Mouse (Mus musculus) MEL-GATA-1-ER (cell line): Measurements from ENCODE around the gene Aatk.

Experiments
- DNase-seq: peaks from one replicate; pipeline ENCODE4 v3.0.0-alpha.2; 2012; ENCODE audit warnings: low read depth; ENCODE audit errors: extremely low read depth

Aatk gene

DNA sequence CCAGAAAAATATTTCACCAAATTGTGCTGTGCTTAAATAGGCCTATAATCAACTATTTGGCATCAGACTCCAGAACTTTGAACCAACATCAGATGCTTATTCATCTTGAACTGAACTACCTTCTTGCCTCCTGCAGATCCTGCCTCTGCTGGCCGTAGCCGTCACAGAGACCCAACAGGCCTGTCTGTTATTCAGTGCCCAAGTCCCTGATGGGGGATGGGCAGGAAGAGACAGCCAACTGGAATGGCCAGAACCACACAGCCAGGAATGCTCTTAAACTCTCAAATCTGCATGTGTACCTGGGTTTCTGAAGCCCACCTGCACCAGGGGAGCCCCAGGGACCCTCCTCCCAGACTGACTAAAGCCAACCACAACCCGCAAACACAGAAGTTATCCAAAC, 20.0 kb downstream of the Aatk start:
- no peak for DNase-seq

DNA sequence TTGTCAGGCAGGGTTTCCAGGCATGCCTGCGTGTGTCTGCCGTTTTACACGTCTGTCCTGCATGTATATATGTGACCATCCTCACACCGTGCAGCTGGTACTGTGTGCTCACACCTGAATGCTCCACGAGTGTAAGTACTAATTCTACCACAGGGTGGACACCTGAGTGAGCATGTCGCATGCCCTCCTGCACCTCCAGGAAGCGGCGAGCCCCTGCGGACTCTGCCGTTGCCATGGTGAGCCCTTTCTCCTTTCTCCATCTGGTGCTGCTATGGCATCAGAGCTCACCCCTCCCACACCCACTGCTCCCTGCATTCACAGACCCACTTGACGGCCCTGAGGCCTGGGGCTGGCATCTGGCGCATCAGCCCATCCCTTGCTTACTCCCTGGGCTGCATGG, 24.1 kb downstream of the Aatk start:
- DNase-seq = no peak

DNA sequence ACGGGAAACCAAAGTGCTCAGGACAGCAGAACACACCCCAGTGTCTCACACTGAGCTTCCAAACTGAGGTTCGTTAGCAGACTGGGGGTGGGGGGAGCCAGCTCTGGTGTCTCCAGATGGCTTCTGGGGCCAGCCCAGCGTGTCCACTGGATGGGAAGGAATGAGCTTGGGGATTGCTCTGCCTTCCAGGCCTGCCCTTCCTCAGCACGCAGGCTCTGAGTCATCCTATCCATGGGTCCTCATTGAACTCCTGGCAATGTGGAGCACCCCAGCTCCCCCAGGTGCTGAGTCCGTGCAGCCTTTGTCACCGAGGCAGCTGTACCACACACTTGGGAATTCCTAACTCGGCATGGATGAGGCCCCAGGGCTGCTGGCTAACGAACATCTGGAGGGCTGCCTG, 24.8 kb downstream of the Aatk start:
- no peak for DNase-seq

DNA sequence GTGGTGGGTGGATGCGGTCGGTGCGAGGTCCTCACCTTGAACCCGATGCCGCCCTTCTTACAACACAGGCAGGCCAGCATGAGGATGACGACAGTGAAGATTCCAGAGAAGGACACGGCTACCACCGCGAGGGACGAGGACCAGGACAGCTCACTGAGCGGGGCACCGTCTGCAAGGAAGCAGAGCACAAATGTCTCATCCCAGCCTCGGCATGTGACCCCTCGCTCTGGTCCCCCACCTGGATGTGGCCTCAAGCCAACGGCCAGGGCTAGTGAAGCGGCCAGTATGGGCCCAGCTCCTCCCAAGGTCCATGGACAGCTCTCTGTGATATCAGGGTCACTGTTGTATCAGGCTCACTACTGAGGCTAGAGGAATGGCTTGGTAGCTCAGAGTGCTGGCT, 25.6 kb downstream of the Aatk start:
- DNase-seq = no peak

DNA sequence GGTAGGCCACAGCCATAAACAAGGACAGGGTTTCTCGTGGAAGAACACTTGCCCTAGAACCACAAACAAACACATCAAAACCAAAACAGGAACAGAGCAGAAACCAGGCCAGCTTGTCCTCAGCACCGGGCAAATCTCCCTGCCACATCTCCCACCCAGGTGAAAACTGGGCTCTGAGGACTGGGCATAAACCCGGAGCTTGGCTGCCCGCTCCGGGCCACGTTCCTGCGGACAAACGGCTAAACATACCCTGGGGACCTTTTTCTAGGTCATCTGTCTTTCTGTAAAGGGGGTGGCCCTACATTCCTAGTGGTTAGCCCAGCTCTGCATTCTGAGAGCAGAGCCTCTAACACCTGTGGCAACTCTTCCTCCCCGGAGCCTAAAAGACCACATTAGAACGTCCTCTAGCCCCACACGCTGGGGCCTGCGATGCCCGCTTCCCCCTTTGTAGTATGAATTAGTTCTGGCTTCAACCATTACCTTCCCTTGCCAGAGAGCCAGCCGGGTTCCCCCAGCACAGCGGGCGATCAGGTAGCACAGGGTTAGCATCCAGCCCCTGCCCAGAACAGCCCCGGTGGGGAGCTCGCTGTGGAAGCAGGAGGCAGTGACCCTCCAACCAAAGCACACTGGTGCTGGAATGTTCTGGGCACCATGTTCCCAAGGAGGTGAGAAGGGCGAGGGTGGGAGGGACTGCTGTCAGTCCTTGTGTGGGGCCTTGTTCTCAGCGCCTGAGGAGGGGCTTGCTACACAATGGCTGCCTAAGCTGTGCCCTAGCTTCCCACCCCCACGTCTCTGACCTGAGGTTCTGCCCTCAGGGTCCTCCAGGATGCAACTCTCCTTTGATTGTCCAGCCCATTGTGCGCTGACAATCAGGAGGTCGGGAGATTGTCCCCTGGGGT, 27.2 kb downstream of the Aatk start:
- DNase-seq = no peak

DNA sequence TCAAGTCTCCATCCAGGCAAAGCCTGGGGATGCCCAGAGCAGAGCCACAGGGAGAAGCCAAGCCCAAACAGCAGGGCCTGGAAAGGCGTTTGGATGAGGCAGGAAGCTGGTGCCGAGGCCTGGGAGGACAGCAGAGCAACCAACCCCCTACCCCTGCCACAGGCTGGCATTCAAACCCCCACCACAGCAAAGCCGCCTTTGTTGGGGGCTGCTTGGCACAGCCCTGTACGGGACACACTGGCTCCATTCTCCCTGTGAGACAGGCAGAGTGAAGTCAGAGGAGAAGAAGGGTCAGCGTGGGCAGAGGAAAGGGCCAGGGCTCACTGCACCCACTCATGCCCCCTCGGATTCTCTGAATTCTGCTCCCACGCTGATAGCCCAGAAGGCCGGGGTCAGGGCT, 30.0 kb downstream of the Aatk start:
- DNase-seq = no peak

DNA sequence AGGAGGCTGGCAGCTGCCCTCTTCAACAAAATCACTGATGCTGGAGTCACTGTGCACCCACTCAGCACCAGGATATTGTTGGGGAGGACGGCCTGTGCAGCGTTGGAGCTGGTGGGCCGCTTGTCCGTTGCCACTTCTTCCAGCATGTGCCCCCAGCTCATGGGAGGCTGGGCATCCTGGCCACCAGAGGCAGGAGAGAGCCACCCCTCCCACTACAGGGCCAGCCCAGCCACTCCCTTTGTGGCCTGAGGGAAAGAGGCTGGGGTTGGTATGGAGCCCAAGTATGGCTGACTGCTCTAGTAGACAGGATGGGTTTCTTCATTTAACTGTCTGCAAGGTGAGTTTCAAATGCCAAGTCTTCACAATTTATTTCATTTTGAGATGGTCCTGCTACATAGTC, 32.2 kb downstream of the Aatk start:
- no peak for DNase-seq

DNA sequence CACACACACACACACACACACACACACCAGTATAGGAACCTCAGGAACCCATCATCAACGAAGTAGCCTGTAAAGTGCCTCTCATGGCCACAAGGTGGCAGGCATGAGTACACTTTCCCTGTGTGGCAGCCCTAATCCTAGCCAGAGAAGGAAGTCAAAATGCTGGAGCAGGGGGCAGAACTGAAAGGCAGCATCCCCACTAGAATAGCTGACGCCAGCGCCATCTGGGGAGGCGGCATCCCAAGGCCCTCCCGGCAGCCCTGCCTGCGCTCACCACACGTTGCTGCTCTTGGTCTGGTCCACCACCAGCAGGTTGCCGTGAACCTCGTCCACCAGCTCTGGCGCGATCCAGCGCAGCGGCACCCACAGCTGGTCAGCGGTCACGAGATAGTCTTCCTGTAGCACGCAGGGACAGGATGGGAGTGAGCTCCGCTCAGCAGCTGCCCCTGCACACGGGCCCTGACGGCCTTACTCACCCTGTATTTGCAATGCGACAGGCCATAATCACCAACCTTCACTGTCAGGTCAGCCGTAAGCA, 33.7 kb downstream of the Aatk start:
- DNase-seq = peak; percentile 60

DNA sequence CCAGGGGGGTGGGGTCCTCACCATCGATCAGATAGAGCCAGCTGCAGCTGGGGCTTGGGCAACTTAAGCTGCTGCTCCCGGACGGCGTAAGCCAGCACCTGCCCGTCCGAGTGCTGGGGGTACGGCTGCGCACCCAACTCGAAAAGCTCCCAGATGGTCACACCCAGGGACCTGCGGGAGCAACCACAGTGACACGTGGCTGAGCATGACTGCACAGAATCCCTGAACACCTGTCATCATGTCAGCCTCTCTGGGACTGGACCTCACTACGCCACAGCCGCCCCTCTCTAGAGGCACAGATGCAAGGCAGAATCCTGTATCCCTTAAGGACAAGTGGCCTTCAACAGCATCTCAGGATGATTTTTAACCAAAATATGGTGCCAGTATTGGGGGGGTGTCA, 34.3 kb downstream of the Aatk start:
- no peak for DNase-seq

DNA sequence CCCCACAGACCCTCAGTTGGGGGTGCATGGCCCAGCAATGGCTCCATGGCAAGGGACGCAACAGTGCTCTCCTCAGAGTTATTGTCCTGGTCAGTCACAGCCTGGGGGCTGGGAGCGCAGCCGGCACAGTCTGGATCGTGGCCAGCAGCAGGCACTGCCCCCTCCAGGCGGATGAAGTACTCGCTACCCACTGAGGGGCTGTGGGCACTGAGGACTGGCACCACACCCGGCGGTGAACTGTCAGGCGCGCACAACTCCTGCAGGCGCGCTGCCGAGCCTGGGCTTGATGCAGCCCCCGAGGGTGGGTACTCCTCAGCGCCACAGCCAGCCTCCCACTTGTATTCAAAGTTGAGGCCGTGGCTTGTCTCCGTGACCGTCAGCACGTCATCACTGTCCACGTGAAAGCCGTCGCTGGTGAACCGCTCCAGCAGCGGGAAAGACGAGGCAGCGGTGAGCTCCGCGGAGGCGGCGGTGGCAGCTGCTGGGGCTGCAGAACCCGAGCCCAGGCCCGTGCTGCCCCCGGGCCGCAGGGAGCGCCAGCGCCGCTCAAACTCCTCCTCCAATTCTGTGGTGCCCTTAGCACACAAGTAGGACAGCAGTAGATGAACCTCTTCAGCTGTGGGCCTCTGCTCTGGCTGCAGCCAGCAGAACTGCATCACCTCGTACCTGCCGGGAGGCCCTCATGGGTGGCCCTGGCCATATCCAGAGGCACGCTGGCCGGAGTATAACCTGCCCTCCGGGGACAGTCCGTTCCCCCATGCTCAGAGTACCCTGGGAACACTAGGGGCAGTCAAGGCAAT, 35.0 kb downstream of the Aatk start:
- no peak for DNase-seq

DNA sequence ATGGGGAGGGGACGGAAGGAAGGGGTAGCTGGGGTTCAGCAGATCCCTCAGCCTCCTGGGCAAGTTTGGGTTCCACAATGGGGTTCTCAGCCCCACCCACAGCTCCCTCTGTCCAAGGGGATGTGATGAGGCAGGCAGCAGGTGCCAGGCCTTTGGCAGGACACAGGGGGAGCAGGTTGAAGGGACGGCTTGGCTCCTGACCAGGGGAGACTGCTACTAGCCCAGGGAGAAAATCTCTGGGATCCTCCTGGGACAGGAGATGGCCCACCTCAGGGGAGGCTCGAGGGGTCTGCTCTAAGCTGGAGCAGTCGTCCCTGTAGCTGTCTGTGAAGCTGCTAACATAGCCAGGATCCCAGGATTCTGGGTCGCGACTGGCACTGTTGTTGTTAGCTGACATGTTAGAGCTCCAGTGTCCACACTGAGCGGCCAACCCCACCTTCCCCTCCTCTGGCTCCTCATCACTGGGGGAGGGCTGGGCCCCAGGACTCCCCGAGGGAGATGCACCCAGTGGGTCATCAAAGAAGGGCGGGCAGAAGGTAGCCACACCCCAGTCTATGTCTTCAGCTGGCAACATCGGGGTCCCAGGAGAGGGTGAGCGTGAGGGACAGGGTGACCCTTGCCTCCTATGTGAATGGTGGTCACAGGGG, 35.7 kb downstream of the Aatk start:
- DNase-seq = no peak

DNA sequence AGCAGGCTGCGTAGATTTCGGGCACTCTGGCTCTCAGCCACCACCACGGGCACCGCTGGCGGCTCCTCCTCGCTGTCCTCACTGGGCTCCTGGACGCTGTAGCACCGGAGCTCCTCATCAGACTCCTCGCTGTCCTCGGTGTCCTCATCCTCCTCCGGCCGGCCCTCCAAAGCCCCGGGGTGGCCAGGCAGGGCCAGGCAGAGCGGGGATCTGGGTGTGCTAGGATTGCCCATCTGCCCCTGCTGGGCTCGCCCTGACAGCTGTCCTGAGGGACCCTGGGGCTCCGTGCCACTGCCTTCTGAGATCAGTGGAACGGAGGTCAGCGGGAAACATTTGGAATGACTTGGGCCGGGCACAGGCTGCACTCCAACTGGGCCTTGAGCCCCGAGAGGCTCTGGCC, 37.0 kb downstream of the Aatk start:
- no peak for DNase-seq

DNA sequence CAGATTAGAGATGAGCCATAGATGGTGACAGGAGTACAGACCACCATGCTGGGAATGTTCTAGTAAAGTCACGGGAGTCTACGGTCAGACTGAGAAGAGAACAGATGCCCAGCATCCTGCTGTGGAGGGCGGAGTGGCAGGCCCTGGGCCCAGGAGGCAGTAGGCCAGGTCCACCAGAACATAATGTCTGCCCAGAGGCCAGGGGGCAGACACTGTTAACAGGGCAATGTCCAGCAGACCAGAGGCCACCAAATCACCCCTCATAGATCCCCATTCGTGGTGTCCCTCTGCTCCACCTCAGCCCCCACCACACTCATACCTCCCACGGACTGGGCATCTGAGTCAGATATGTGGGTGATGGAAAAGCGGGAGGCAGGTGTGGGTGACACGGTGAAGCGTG, 38.0 kb downstream of the Aatk start:
- DNase-seq = no peak

DNA sequence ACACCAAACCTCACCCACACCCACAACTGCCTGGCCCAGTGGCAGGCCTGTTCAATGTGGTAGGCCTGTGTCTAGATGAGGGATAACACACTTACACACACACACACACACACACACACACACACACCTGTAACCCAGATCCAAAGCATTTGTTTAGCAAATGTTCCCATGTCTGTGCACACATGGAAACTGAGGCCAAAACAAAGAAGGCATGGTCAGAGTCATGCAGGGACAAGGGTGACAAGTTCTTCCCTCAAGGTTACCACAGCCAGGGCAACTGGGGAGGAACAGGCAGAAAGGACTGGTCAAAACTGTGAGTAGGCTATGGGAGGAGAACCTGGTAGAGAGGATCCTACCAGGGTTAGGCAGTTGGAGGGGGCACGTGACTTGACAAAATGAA, 38.5 kb downstream of the Aatk start:
- no peak for DNase-seq

DNA sequence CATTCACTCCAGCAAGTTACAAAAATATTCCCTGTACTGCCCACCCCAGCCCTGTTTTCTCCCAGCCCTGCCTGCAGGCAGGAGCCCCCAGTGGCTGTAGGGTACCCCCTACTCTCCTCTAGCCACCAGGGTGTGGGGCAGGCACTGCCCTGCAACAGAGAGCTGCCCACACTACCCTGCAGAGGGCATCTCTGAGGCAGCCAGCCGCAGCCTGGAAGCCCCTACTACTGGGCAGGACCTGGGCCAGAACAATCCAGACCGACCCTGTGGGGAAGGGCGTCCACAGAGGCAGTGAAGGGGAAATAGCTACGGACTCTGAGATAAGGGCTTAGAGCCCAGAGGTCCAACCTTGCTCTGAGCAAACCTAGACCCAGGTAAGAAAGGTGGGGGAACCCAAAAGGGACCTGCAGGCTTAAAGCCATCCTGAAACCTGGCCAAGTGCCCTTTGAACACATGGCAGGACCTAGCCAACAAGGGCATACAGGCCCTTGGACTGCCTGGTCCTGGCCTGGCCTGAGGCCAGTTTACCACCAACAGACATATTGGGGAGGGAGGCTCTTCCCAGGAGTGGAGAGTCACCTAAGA, 39.4 kb downstream of the Aatk start:
- no peak for DNase-seq

DNA sequence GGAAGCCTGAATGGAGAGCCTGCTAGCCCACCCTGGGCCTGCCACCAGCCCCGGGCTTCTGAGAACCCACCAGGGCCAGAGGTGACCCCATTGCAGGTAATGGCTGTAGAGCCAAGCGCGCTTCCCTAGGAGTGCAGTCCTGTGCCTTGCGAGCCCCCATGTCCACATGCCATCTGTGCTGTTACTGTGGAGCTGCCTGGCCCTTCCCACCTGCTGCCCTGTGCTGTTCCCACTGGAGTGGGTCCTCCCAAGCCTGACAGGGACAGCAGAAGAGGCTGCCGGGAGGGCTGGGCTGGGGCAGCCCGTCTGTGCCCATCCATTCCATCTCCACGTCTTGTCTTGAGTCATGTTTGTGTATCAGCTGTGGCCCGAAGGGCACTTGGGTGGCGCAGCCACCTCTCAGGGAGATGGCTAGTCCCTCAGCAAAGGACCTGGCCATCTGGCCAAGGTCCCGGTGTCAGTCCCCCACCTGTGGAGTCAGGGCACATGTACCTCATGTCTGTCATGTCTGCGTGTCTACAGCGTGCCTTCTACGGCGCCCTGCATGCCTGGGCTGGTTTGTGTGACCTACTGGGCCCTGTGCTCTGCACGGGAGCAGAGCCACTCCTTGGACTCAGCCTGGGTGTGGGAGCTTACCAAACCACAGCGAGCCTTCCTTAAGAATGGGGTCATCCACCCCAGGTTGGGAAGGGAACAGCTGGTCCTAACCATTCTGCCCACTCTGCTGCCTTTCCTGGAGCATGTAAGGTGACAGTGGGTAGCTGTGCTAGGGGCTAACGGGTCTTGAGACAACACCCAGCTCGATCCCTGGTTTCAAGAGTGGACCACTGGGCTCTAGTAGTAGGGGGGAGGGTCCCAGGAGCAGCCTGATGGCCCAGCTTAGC, 41.3 kb downstream of the Aatk start:
- DNase-seq = no peak

DNA sequence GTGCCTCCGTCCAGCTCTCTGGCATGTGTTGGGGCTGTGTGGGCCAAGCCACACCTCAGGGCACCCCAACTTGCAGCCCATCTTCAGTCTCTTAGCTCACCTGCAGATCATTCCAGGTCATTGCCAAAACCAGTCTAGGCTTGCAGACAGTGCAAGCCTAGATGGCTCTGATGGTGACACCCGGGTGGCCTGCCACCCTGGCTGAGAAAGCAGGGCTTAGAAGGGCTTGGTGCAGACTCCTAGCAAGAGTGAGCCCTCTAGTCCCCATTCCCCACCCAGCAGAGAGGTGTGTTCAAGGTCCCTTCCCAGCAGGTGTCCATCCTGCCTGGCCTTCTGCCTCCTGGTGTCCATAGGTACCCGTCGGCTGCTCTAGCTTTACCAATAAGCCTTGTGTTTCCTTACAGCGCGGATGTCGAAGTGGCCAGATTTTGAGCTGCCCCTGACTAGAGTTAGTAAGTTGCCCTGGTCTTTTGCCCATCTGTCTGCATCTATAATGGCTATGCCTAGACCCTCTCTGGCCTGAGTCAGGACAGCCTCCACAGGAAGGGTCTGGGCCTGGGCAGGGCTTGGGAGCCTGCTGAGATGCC, 44.2 kb downstream of the Aatk start:
- no peak for DNase-seq

DNA sequence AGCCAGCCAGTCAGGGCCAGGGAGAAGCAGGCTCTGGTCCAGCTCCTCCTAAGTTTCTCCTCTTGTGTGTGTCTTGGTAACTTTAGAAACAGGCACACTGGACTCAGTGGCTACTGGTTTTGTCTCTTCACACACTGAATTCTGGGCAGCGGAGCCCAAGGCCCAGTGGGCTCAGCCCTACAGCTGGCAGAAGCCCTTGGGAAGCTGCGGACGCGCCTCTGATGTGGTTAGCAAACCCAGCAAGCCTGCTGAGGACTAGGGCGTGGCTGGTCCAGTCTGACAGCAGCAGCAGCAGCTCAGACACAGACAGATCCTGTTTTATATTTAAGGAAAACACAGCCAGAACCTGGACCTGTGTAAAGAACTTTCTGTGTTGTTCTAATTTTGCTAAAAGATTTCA, 44.9 kb downstream of the Aatk start:
- DNase-seq = no peak

DNA sequence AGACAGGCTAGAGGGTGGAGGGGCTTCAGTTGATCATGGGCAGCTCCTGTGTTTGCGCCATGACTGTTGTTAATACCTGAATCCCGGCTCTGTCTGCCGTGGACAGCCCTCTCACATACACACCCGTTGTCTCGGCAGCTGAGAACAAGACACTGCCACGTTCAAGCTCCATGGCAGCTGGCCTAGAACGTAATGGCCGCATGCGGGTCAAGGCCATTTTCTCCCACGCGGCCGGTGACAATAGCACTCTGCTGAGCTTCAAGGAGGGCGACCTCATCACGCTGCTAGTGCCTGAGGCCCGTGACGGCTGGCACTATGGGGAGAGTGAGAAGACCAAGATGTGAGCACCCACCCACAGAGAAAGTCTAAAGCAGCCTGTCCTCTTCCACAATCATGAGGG, 49.6 kb downstream of the Aatk start:
- no peak for DNase-seq

DNA sequence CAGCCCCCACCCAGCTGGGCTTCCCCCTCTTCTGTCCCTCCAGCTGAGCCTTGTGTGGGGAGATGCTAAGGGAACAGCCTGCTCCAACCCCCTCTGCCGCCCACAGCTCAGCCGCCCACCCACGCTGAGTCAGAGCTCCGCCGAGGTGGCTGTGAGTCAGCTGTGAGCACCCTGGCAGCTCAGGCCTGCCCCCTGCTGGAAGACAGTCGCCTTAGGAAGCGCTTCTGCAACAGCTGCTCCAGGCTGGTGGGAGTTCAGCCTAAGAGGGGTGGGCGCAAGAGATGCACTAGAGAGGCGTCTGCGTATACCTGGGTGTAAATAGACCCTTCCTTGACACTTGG, 55.7 kb downstream of the Aatk start:
- peak; percentile 19 for DNase-seq
